Mouse (Mus musculus): ENCODE data around the gene F13a1. TPM values are rescaled to one million over a fixed set of nuclear protein-coding genes. Genes with fewer than 3 reads are reported as not detected.

The F13a1 gene
- total and polyA plus RNA-seq, 3 experiments: not detected

DNA sequence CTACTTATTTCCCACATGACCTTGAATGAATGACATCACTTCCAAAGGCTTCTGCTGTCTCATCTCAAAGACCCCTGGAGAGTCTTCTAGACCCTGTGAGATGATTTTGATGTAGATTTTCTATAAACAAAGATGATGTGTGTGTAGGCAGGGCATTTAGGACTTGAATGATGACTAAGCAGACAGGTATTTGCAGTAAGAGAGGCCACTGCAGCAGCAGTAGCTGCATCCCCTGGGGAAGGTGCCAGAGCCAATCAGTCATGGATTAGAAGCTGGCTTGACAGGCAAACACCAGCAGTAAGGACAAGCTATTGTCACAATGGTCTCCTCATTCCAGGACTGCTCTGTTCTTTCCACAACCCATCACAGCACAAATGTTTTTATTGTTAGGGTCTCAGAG is 87.1 kb downstream of the F13a1 start:
- TF ChIP-seq CHD2 (IDR thresholded peaks at IDR 0.05; ENCODE audit: low read length): no peak
- no peak for TF ChIP-seq TCF12 (IDR thresholded peaks at IDR 0.05; ENCODE audit: low read depth, low read length)
- no peak for TF ChIP-seq EP300 (IDR thresholded peaks at IDR 0.05; ENCODE audit: low read depth in 1 of 2, low read length in 2 of 2)
- TF ChIP-seq SIN3A (IDR thresholded peaks at IDR 0.05; ENCODE audit: low read length): no peak
- no peak for TF ChIP-seq RAD21 (IDR thresholded peaks at IDR 0.05; ENCODE audit: low read depth, low read length)
- no peak for TF ChIP-seq ELF1 (IDR thresholded peaks at IDR 0.05; ENCODE audit: low read depth, low read length)
- TF ChIP-seq CTCF (IDR thresholded peaks at IDR 0.05 in 2 of 3, conservative IDR thresholded peaks at IDR 0.05 in 1 of 3; ENCODE audit: control insufficient read depth in 1 of 3, insufficient read depth in 1 of 3, low read depth in 2 of 3, low read length in 3 of 3, poor library complexity in 1 of 3, severe bottlenecking in 1 of 3): no peak
- no peak for TF ChIP-seq E2F4 (IDR thresholded peaks at IDR 0.05; ENCODE audit: borderline replicate concordance, low read depth, low read length)
- no peak for DNase-seq (ENCODE audit: low read depth, low spot score)
- Histone ChIP-seq H3K27me3 (ENCODE audit: control insufficient read depth in 1 of 2, insufficient read depth in 2 of 2, low read length in 2 of 2) (no peaks in the 10 kb centered on the region), H3K9ac (ENCODE audit: control insufficient read depth, low read depth, low read length, poor library complexity, severe bottlenecking) (no peak overlapping the region), H3K4me1 (ENCODE audit: control insufficient read depth in 1 of 2, insufficient read depth in 2 of 2, low read length in 2 of 2) (no peaks in the 10 kb centered on the region), H3K79me2 (ENCODE audit: control insufficient read depth, insufficient read depth, low read length, poor library complexity) (no peaks in the 10 kb centered on the region), H3K27ac (ENCODE audit: control insufficient read depth, low read depth, low read length) (no peak overlapping the region), H3K36me3 (ENCODE audit: control insufficient read depth in 1 of 2, insufficient read depth in 2 of 2, low read length in 2 of 2) (no peaks in the 10 kb centered on the region), H3K4me3 (ENCODE audit: control insufficient read depth in 1 of 2, insufficient read depth in 1 of 2, low read depth in 2 of 2, low read length in 2 of 2) (no peak overlapping the region), H3K9me3 (replicated peaks; ENCODE audit: insufficient read depth, low read length) (no peaks in the 10 kb centered on the region)

DNA sequence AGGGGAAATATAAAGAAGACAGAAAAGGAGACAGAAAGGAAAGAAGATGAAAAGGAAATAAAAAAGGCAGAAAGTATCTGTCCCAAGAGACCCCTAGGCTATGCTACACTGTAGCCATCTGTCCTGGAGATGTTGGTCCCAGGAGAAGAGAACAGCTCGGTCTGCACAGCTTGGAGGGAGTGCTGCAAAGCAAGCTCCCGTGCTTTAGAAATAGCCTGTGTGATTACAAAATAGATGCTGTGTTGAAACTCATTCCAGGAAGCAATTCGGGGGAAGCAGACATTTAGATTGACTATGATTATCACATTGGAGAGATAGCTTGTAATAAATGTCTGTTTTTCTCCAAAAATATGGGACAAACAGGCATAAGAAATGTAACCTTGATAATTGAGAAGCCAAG is 91.0 kb downstream of the F13a1 start:
- no peak overlapping the region for H3K4me3 ChIP-seq (ENCODE audit: control insufficient read depth in 1 of 2, insufficient read depth in 1 of 2, low read depth in 2 of 2, low read length in 2 of 2)
- H3K9me3 ChIP-seq (replicated peaks; ENCODE audit: insufficient read depth, low read length): no peaks in the 10 kb centered on the region
- H3K27ac ChIP-seq (ENCODE audit: control insufficient read depth, low read depth, low read length): no peak overlapping the region
- no peak for DNase-seq (ENCODE audit: low read depth, low spot score)
- H3K27me3 ChIP-seq (ENCODE audit: control insufficient read depth in 1 of 2, insufficient read depth in 2 of 2, low read length in 2 of 2): no peaks in the 10 kb centered on the region
- no peak overlapping the region for H3K9ac ChIP-seq (ENCODE audit: control insufficient read depth, low read depth, low read length, poor library complexity, severe bottlenecking)
- no peak for TF ChIP-seq ELF1 (IDR thresholded peaks at IDR 0.05; ENCODE audit: low read depth, low read length)
- TF ChIP-seq JUND (IDR thresholded peaks at IDR 0.05; ENCODE audit: low read depth, low read length): no peak
- no peak for TF ChIP-seq ZMIZ1 (IDR thresholded peaks at IDR 0.05; ENCODE audit: low read depth, low read length)
- no peak for TF ChIP-seq USF2 (IDR thresholded peaks at IDR 0.05; ENCODE audit: borderline replicate concordance in 1 of 2, insufficient read depth in 1 of 2, low read depth in 1 of 2, low read length in 2 of 2)
- no peak for TF ChIP-seq GABPA (IDR thresholded peaks at IDR 0.05; ENCODE audit: low read depth, low read length)
- TF ChIP-seq RAD21 (IDR thresholded peaks at IDR 0.05; ENCODE audit: low read depth, low read length): no peak
- no peak for TF ChIP-seq TCF12 (IDR thresholded peaks at IDR 0.05; ENCODE audit: low read depth, low read length)
- no peak for TF ChIP-seq MAX (IDR thresholded peaks at IDR 0.05; ENCODE audit: low read length)
- TF ChIP-seq SIN3A (IDR thresholded peaks at IDR 0.05; ENCODE audit: low read length): no peak
- no peak for TF ChIP-seq POLR2AphosphoS5 (IDR thresholded peaks at IDR 0.05; ENCODE audit: borderline replicate concordance, low read depth, low read length)
- TF ChIP-seq POLR2A (IDR thresholded peaks at IDR 0.05; ENCODE audit: control insufficient read depth in 1 of 2, insufficient read depth in 1 of 2, low read depth in 1 of 2, low read length in 2 of 2, poor library complexity in 1 of 2): no peak
- no peak for TF ChIP-seq ZC3H11A (IDR thresholded peaks at IDR 0.05; ENCODE audit: low read depth, low read length)
- TF ChIP-seq MYB (IDR thresholded peaks at IDR 0.05; ENCODE audit: low read depth, low read length): no peak
- TF ChIP-seq MAFK (IDR thresholded peaks at IDR 0.05; ENCODE audit: borderline replicate concordance, low read depth, low read length): no peak
- TF ChIP-seq TBP (IDR thresholded peaks at IDR 0.05; ENCODE audit: low read depth, low read length): no peak
- TF ChIP-seq UBTF (IDR thresholded peaks at IDR 0.05; ENCODE audit: borderline replicate concordance, insufficient read depth, low read depth, low read length): no peak
- no peak for TF ChIP-seq POLR2AphosphoS2 (IDR thresholded peaks at IDR 0.05; ENCODE audit: low read length)
- TF ChIP-seq ZKSCAN1 (IDR thresholded peaks at IDR 0.05; ENCODE audit: low read depth, low read length): no peak
- no peak for TF ChIP-seq MEF2A (IDR thresholded peaks at IDR 0.05; ENCODE audit: extremely low read depth, insufficient replicate concordance, low read depth, low read length, poor library complexity, severe bottlenecking)
- TF ChIP-seq TAL1 (IDR thresholded peaks at IDR 0.05; ENCODE audit: low read length): no peak
- H3K36me3 ChIP-seq (ENCODE audit: control insufficient read depth in 1 of 2, insufficient read depth in 2 of 2, low read length in 2 of 2): no peaks in the 10 kb centered on the region
- H3K4me1 ChIP-seq (ENCODE audit: control insufficient read depth in 1 of 2, insufficient read depth in 2 of 2, low read length in 2 of 2): no peaks in the 10 kb centered on the region
- H3K79me2 ChIP-seq (ENCODE audit: control insufficient read depth, insufficient read depth, low read length, poor library complexity): no peaks in the 10 kb centered on the region
